Mouse (Mus musculus): ENCODE measurements at regions not wholly inside any gene's neighbourhood (a gene's known extent, or its start where the extent isn't known, plus 50 kb on each side); places are given as distances from the start of the nearest gene placed in this dataset.

GRCm38 (mm10) chr2:133338150-133338549, 213.8 kb upstream of the Bmp2 start:
- Histone ChIP-seq H3K4me3 (replicated peaks) (no peak overlapping the region), H3K27me3 (ENCODE audit: control insufficient read depth) (no peaks in the 10 kb centered on the region), H3K36me3 (ENCODE audit: control insufficient read depth) (no peaks in the 10 kb centered on the region), H3K9me3 (ENCODE audit: control insufficient read depth, low read length) (no peaks in the 10 kb centered on the region), H3K4me1 (ENCODE audit: control insufficient read depth) (no peaks in the 10 kb centered on the region)
- TF ChIP-seq TAL1 (IDR thresholded peaks at IDR 0.05; ENCODE audit: low read length) = no peak
- TF ChIP-seq GATA1 (IDR thresholded peaks at IDR 0.05; ENCODE audit: low read length) = no peak

- TF ChIP-seq TAL1 (IDR thresholded peaks at IDR 0.05; ENCODE audit: low read length) = no peak
- no peak for TF ChIP-seq GATA1 (IDR thresholded peaks at IDR 0.05; ENCODE audit: low read length)
Measured at GRCm38 (mm10) chr2:133341352-133341751, 210.6 kb upstream of the Bmp2 start.

GRCm38 (mm10) chr2:133345964-133346788, 205.8 kb upstream of the Bmp2 start:
- TF ChIP-seq GATA1 (IDR thresholded peaks at IDR 0.05; ENCODE audit: low read length) = no peak
- TF ChIP-seq TAL1 (IDR thresholded peaks at IDR 0.05; ENCODE audit: low read length) = no peak
- H3K9me3 ChIP-seq (ENCODE audit: control insufficient read depth, low read length) = no peaks in the 10 kb centered on the region
- H3K27me3 ChIP-seq (ENCODE audit: control insufficient read depth) = no peaks in the 10 kb centered on the region
- H3K36me3 ChIP-seq (ENCODE audit: control insufficient read depth) = no peaks in the 10 kb centered on the region
- no peak overlapping the region for H3K4me3 ChIP-seq (replicated peaks)
- H3K4me1 ChIP-seq (ENCODE audit: control insufficient read depth) = no peaks in the 10 kb centered on the region

More at GRCm38 (mm10) chr2:133341352-133341751, 210.6 kb upstream of the Bmp2 start:
- Histone ChIP-seq H3K4me3 (replicated peaks) (no peak overlapping the region), H3K27me3 (ENCODE audit: control insufficient read depth) (no peaks in the 10 kb centered on the region), H3K36me3 (ENCODE audit: control insufficient read depth) (no peaks in the 10 kb centered on the region), H3K9me3 (ENCODE audit: control insufficient read depth, low read length) (no peaks in the 10 kb centered on the region), H3K4me1 (ENCODE audit: control insufficient read depth) (no peaks in the 10 kb centered on the region)

- Histone ChIP-seq H3K4me1 (ENCODE audit: control insufficient read depth) (no peaks in the 10 kb centered on the region), H3K9me3 (ENCODE audit: control insufficient read depth, low read length) (no peaks in the 10 kb centered on the region), H3K4me3 (replicated peaks) (no peak overlapping the region), H3K27me3 (ENCODE audit: control insufficient read depth) (no peaks in the 10 kb centered on the region), H3K36me3 (ENCODE audit: control insufficient read depth) (no peaks in the 10 kb centered on the region)
- no peak for TF ChIP-seq GATA1 (IDR thresholded peaks at IDR 0.05; ENCODE audit: low read length)
- TF ChIP-seq TAL1 (IDR thresholded peaks at IDR 0.05; ENCODE audit: low read length) = no peak
Measured at GRCm38 (mm10) chr2:133346789-133347424, 205.1 kb upstream of the Bmp2 start.

DNA sequence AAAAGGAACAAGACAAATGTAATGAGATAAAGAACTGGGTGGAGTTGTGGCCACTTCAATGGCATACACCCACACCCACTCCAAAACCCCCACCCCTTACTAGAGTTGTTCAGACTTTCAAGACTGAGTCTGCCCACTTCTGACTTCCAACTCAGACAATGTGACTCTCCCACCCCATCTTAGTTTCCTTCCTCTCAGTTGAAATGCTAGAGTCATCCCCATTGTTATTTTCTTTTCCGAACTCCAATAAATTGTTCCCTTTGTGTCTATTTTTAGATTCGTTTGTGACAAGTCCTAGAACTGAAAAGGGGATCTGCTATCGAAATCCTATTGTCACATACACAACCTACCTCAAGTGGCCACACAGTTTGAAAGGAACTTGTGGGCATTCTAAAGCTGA, 200.7 kb upstream of the Bmp2 start:
- TF ChIP-seq TAL1 (IDR thresholded peaks at IDR 0.05; ENCODE audit: low read length) (no peak), GATA1 (IDR thresholded peaks at IDR 0.05; ENCODE audit: low read length) (no peak)
- no peaks in the 10 kb centered on the region for H3K36me3 ChIP-seq (ENCODE audit: control insufficient read depth)

GRCm38 (mm10) chr2:133352800-133353199, 199.2 kb upstream of the Bmp2 start:
- H3K27me3 ChIP-seq (ENCODE audit: control insufficient read depth) = no peaks in the 10 kb centered on the region
- no peaks in the 10 kb centered on the region for H3K4me1 ChIP-seq (ENCODE audit: control insufficient read depth)
- no peak for TF ChIP-seq GATA1 (IDR thresholded peaks at IDR 0.05; ENCODE audit: low read length)

More for the DNA sequence above, 200.7 kb upstream of the Bmp2 start:
- H3K4me1 ChIP-seq (ENCODE audit: control insufficient read depth) = no peaks in the 10 kb centered on the region
- H3K4me3 ChIP-seq (replicated peaks) = no peak overlapping the region
- H3K27me3 ChIP-seq (ENCODE audit: control insufficient read depth) = no peaks in the 10 kb centered on the region
- no peaks in the 10 kb centered on the region for H3K9me3 ChIP-seq (ENCODE audit: control insufficient read depth, low read length)

DNA sequence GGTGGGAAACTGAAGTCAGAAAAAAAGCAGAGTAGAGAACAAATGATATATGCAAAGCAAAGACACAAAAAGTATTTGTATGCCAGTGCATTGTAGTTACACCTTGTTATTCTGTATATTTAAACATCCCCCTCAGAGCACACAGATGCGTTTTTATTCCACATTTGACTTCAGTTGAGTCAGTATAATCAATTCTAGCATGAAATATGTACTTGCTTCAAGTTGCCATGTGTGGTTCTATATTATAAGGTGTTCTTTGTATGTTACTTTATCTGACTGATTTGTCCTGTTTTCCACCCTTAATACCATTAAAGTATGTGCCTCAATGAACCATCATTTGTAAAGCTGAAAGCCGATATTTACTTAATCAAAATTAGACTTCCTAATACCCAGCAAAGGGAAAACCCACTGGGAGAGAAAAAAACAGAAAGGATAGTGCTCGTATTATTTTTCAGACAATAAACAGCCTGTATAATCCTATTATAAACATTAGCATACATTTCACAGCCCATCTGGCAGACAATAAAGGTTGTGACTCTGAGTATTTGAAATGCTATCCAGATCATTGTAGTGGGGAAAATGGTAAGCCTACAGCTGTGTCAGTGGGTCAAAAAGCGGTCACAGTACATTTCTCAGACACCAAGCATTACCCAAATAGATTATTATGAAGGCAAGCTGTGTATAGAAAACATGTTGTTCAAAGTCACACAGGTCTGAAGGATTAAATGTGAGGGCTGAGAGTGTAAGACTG, 189.1 kb upstream of the Bmp2 start:
- TF ChIP-seq GATA1 (IDR thresholded peaks at IDR 0.05; ENCODE audit: low read length) = no peak

More at GRCm38 (mm10) chr2:133352800-133353199, 199.2 kb upstream of the Bmp2 start:
- Histone ChIP-seq H3K36me3 (ENCODE audit: control insufficient read depth) (no peaks in the 10 kb centered on the region), H3K9me3 (ENCODE audit: control insufficient read depth, low read length) (no peaks in the 10 kb centered on the region), H3K4me3 (replicated peaks) (no peak overlapping the region)

DNA sequence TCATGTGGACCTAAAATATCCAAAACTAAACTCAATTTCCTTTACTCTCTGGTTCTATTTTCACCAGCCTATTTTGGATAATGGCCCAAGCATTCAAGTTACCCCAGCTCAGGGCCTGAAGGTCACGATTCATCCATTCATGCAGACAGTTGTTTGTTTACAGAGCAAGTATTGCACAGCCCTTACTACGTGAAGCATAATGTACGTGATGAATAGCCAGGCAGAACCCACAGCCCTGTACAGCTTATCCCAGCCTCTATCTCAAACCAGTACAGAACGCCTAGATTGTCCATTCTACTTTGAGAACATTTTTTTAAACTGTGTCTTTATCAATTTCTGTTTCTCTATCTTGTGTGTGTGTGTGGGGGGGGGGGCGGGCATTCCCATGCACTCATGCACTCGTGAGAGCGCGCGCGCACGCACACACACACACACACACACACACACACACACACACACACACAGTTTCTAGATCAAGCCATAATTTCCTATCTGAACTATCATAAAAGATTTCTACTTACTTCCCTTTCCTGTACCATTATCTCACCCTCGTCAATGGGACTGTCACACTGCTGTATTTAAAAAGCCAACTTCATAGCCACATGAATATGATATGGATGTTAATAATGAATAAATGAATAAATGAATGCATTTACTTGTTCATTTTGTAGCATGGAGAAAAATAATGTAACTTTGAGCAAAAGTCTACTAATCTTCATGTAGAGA, 180.3 kb upstream of the Bmp2 start:
- Histone ChIP-seq H3K4me1 (ENCODE audit: control insufficient read depth) (peaks cover 19% of the 10 kb centered on the region), H3K36me3 (ENCODE audit: control insufficient read depth) (no peaks in the 10 kb centered on the region), H3K27me3 (ENCODE audit: control insufficient read depth) (no peaks in the 10 kb centered on the region), H3K9me3 (ENCODE audit: control insufficient read depth, low read length) (no peaks in the 10 kb centered on the region), H3K4me3 (replicated peaks) (no peak overlapping the region)
- TF ChIP-seq GATA1 (IDR thresholded peaks at IDR 0.05; ENCODE audit: low read length) (no peak), TAL1 (IDR thresholded peaks at IDR 0.05; ENCODE audit: low read length) (no peak)

More for the DNA sequence above, 189.1 kb upstream of the Bmp2 start:
- H3K9me3 ChIP-seq (ENCODE audit: control insufficient read depth, low read length) = no peaks in the 10 kb centered on the region
- no peaks in the 10 kb centered on the region for H3K36me3 ChIP-seq (ENCODE audit: control insufficient read depth)
- H3K27me3 ChIP-seq (ENCODE audit: control insufficient read depth) = no peaks in the 10 kb centered on the region
- no peaks in the 10 kb centered on the region for H3K4me1 ChIP-seq (ENCODE audit: control insufficient read depth)
- H3K4me3 ChIP-seq (replicated peaks) = no peak overlapping the region

Data from erythroblast, embryonic 14.5 days (primary cell).